Mouse (Mus musculus): Measurements from ENCODE around the gene Ppfia3. TPM values are rescaled to one million over a fixed set of nuclear protein-coding genes. Genes with fewer than 3 reads are reported as not detected.

The Ppfia3 gene
- polyA plus RNA-seq (2016; fragmentation: Nextera tagmentation; extraction: Ambion mirVana) = 8.8 and 9.2 TPM in 2 replicates

- peak within 1 kb of the TSS; percentile 76 for H3K4me2 ChIP-seq (replicated peaks)
Measured at GRCm38 (mm10) chr7:45366652-45367019, at the start of gene Ppfia3. Ppfia3 (minus strand) TSS chr7:45367019.

GRCm38 (mm10) chr7:45415636-45416035 is 48.8 kb upstream of the Ppfia3 start:
- peak overlapping the region; percentile 27; the same call in 1 of the 2 replicates for H3K9ac ChIP-seq
- peaks cover 95% of the 10 kb centered on the region for H3K27me3 ChIP-seq
- H3K4me1 ChIP-seq = peaks cover 45% of the 10 kb centered on the region
- H3K4me2 ChIP-seq (replicated peaks) = peak overlapping the region; percentile 34
- peaks cover 1% of the 10 kb centered on the region; the same call in 1 of the 2 replicates for H3K36me3 ChIP-seq
- no peak for ATAC-seq (ENCODE audit: insufficient number of reproducible peaks, insufficient read depth, low FRiP score, low TSS enrichment)
- H3K9me3 ChIP-seq = no peaks in the 10 kb centered on the region
- H3K27ac ChIP-seq = no peak overlapping the region
- peak overlapping the region; percentile 20 for H3K4me3 ChIP-seq
- 13% methylated on average over 37 of the region's 37 CpGs for WGBS

More at GRCm38 (mm10) chr7:45366652-45367019, at the start of gene Ppfia3:
- H3K27ac ChIP-seq = no peak within 1 kb of the TSS
- H3K9ac ChIP-seq = peak within 1 kb of the TSS; percentile 64
- H3K36me3 ChIP-seq = no peaks in the 10 kb centered on the region
- peaks cover 30% of the 10 kb centered on the region for H3K4me1 ChIP-seq
- no peak for ATAC-seq (ENCODE audit: insufficient number of reproducible peaks, insufficient read depth, low FRiP score, low TSS enrichment)
- H3K9me3 ChIP-seq = no peaks in the 10 kb centered on the region
- H3K27me3 ChIP-seq = peaks cover 72% of the 10 kb centered on the region
- 2% methylated on average over 23 of the region's 26 CpGs for WGBS
- peak within 1 kb of the TSS; percentile 56 for H3K4me3 ChIP-seq

DNA sequence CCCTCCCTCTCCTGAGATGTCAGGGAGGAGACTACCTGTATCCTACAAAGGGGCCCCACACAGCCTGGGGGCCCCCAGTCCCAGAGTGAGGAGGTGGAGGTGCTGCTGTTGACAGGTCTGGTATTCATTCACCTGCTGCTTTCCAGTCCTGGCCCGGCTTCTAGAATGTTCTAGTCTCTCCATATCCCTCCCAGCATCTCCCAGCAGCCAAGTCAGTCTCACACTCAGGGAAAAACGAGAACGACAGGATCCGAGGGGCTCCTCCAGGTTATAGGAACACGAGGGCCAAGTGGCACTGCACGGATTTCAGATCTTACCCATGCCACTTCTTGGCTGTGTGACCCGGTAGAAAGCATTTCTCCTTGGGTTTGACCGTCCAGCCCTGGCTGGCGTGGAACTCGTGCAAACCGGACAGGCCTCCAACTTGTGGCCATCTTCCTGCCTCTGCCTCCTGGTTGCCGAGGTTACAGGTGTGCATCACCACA is 48.0 kb upstream of the Ppfia3 start:
- peaks cover 36% of the 10 kb centered on the region for H3K4me1 ChIP-seq
- H3K4me2 ChIP-seq (replicated peaks) = no peak overlapping the region
- H3K9me3 ChIP-seq = no peaks in the 10 kb centered on the region
- H3K36me3 ChIP-seq = no peaks in the 10 kb centered on the region
- no peak for ATAC-seq (ENCODE audit: insufficient number of reproducible peaks, insufficient read depth, low FRiP score, low TSS enrichment)
- peaks cover 95% of the 10 kb centered on the region for H3K27me3 ChIP-seq
- H3K4me3 ChIP-seq = peak overlapping the region; percentile 57; the same call in 1 of the 2 replicates
- 44% methylated on average over 12 of the region's 12 CpGs for WGBS
- H3K27ac ChIP-seq = no peak overlapping the region
- no peak overlapping the region for H3K9ac ChIP-seq

DNA sequence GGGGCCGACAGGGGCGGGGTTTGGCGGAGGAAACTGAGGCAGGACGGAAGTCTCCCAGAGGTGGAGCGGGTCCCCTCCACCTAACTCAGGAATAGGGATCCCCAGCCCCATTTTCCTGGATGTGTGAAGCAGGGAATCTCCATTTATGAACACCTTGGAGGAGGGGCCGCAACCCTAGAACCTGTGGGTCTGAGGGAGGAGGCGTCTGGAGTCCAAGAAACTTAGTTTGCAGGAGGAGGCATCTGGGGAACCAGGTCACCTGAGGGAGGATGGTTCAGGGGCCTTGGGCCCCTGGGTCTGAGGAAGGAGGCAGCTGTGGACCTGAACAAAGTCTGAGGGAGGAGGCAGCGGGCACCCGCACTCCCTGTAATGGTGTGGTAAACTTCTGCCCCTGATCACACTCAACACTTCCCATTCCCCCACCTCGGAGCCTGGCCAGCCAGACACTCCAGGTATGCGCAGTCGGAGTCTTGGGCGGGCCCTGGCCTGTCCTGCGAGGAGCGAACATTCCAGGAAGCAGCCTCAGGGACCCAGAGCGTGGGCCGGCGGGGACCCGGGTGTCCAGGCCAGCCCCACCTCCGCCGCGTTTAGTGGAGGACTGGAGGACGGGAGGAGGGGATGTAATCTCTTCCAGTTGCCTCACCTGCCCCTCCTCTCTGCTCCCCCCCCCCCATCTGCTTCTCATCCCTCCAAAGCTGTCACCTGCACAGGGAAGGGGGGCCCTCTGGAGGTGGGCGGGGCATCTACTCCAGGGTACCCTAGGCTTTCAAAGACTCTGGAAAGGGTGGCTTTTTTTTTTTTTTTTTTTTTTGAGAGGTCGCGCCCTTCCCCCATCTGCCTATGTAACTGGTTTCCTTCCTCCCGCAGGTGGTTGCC is 47.3 kb upstream of the Ppfia3 start:
- ATAC-seq (ENCODE audit: insufficient number of reproducible peaks, insufficient read depth, low FRiP score, low TSS enrichment) = 0 out of 2 replicates have a peak, but pooled peaks have one; percentile 22
- H3K27ac ChIP-seq = peak overlapping the region; percentile 77

GRCm38 (mm10) chr7:45413113-45413863 is 46.5 kb upstream of the Ppfia3 start, which contains the start of gene Ntf5:
Ntf5 (plus strand) TSS chr7:45413695.
- H3K36me3 ChIP-seq = no peaks in the 10 kb centered on the region
- peak within 1 kb of the TSS; percentile 72 for H3K9ac ChIP-seq
- peak within 1 kb of the TSS; percentile 91 for H3K4me2 ChIP-seq (replicated peaks)
- H3K27me3 ChIP-seq = peaks cover 97% of the 10 kb centered on the region
- H3K4me3 ChIP-seq = peak within 1 kb of the TSS; percentile 57
- peak within 1 kb of the TSS; percentile 77 for H3K27ac ChIP-seq
- H3K4me1 ChIP-seq = peaks cover 32% of the 10 kb centered on the region
- H3K9me3 ChIP-seq = no peaks in the 10 kb centered on the region
- 4% methylated on average over 32 of the region's 45 CpGs for whole genome bisulfite sequencing
- ATAC-seq (ENCODE audit: insufficient number of reproducible peaks, insufficient read depth, low FRiP score, low TSS enrichment) = peak; percentile 23; the same call in 1 of the 2 replicates

More for the DNA sequence above, 47.3 kb upstream of the Ppfia3 start:
- Histone ChIP-seq H3K9me3 (no peaks in the 10 kb centered on the region), H3K4me1 (peaks cover 35% of the 10 kb centered on the region), H3K27me3 (peaks cover 97% of the 10 kb centered on the region), H3K4me2 (replicated peaks) (peak overlapping the region; percentile 91), H3K4me3 (peak overlapping the region; percentile 57), H3K9ac (peak overlapping the region; percentile 72), H3K36me3 (no peaks in the 10 kb centered on the region)
- 2% methylated on average over 26 of the region's 27 CpGs for WGBS

- H3K36me3 ChIP-seq = no peaks in the 10 kb centered on the region
- peaks cover 97% of the 10 kb centered on the region for H3K27me3 ChIP-seq
- no peak overlapping the region for H3K4me3 ChIP-seq
- ATAC-seq (ENCODE audit: insufficient number of reproducible peaks, insufficient read depth, low FRiP score, low TSS enrichment) = no peak
- H3K27ac ChIP-seq = no peak overlapping the region
- WGBS = 81% methylated on average over 2 of the region's 2 CpGs
- H3K4me2 ChIP-seq (replicated peaks) = no peak overlapping the region
- peaks cover 23% of the 10 kb centered on the region for H3K4me1 ChIP-seq
- H3K9me3 ChIP-seq = no peaks in the 10 kb centered on the region
- H3K9ac ChIP-seq = no peak overlapping the region
Measured at GRCm38 (mm10) chr7:45412421-45412820, 45.6 kb upstream of the Ppfia3 start.

- WGBS = 87% methylated on average over 8 of the region's 8 CpGs
- no peak overlapping the region for H3K9ac ChIP-seq
- no peak overlapping the region for H3K4me2 ChIP-seq (replicated peaks)
- no peaks in the 10 kb centered on the region for H3K9me3 ChIP-seq
- H3K36me3 ChIP-seq = no peaks in the 10 kb centered on the region
- peaks cover 95% of the 10 kb centered on the region for H3K27me3 ChIP-seq
- ATAC-seq (ENCODE audit: insufficient number of reproducible peaks, insufficient read depth, low FRiP score, low TSS enrichment) = no peak
- peaks cover 19% of the 10 kb centered on the region for H3K4me1 ChIP-seq
- H3K4me3 ChIP-seq = no peak overlapping the region
- H3K27ac ChIP-seq = no peak overlapping the region
Measured at GRCm38 (mm10) chr7:45409497-45410163, 42.8 kb upstream of the Ppfia3 start.

- H3K27ac ChIP-seq = no peak overlapping the region
- no peak for ATAC-seq (ENCODE audit: insufficient number of reproducible peaks, insufficient read depth, low FRiP score, low TSS enrichment)
- H3K9me3 ChIP-seq = no peaks in the 10 kb centered on the region
- no peak overlapping the region for H3K4me2 ChIP-seq (replicated peaks)
- H3K4me3 ChIP-seq = no peak overlapping the region
- H3K9ac ChIP-seq = no peak overlapping the region
- H3K27me3 ChIP-seq = peaks cover 88% of the 10 kb centered on the region
- H3K4me1 ChIP-seq = peaks cover 15% of the 10 kb centered on the region
- H3K36me3 ChIP-seq = no peaks in the 10 kb centered on the region
- WGBS = 87% methylated on average over 17 of the region's 17 CpGs
Measured at GRCm38 (mm10) chr7:45408949-45409348, 42.1 kb upstream of the Ppfia3 start.

GRCm38 (mm10) chr7:45408351-45408750 is 41.5 kb upstream of the Ppfia3 start:
- no peaks in the 10 kb centered on the region for H3K36me3 ChIP-seq
- H3K9me3 ChIP-seq = no peaks in the 10 kb centered on the region
- H3K4me3 ChIP-seq = no peak overlapping the region
- peaks cover 82% of the 10 kb centered on the region for H3K27me3 ChIP-seq
- no peak overlapping the region for H3K4me2 ChIP-seq (replicated peaks)
- H3K27ac ChIP-seq = no peak overlapping the region
- ATAC-seq (ENCODE audit: insufficient number of reproducible peaks, insufficient read depth, low FRiP score, low TSS enrichment) = no peak
- no peak overlapping the region for H3K9ac ChIP-seq
- H3K4me1 ChIP-seq = peaks cover 9% of the 10 kb centered on the region; the same call in 1 of the 2 replicates
- WGBS = 71% methylated on average over 7 of the region's 7 CpGs

DNA sequence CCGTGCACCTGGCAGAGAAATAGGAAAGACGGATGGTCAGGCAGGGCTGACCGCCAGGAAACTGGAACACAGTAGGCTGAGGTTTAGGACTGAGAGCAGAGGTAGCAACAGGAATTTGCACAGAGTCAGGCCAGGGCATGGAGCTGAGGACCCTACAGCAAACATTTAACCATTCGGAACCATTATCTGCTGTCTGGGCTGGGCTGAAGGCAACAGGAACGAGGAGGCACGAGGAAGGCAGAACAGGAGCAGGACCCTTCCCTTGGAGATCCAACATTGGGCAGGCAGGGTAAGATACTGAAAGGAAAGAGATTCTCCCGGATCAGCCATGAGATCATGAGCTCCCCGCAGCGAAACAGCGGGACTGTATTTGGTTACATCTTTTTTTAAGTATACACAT is 41.0 kb upstream of the Ppfia3 start:
- Histone ChIP-seq H3K9ac (no peak overlapping the region), H3K4me2 (replicated peaks) (no peak overlapping the region), H3K4me3 (no peak overlapping the region), H3K4me1 (0 out of 2 replicates have a peak, but pooled peaks cover 4% of the 10 kb centered on the region), H3K36me3 (no peaks in the 10 kb centered on the region), H3K27me3 (peaks cover 77% of the 10 kb centered on the region), H3K27ac (no peak overlapping the region), H3K9me3 (no peaks in the 10 kb centered on the region)
- 82% methylated on average over 10 of the region's 10 CpGs for WGBS
- no peak for ATAC-seq (ENCODE audit: insufficient number of reproducible peaks, insufficient read depth, low FRiP score, low TSS enrichment)
